Mouse (Mus musculus): ENCODE measurements around the gene Olfr986.
"Not testable (repeated sequence)": the region's sequence is repeated elsewhere in the genome, so short reads cannot be mapped to it uniquely, and the experiment has no call there.

Gene Olfr986

GRCm38 (mm10) chr9:40180620-40181019, at the start of gene Olfr986:
Gene Olfr986 (plus strand): TSS chr9:40180920.
- no peak for DNase-seq

GRCm38 (mm10) chr9:40136987-40137688, 43.6 kb upstream of the Olfr986 start:
- DNase-seq = no peak

GRCm38 (mm10) chr9:40139484-40139883, 41.2 kb upstream of the Olfr986 start:
- no peak for DNase-seq

- DNase-seq = no peak
These were observed 39.2 kb upstream of the Olfr986 start for GRCm38 (mm10) chr9:40141544-40141943.

GRCm38 (mm10) chr9:40155118-40155644, 25.5 kb upstream of the Olfr986 start:
- no peak for DNase-seq

GRCm38 (mm10) chr9:40166446-40166845, 14.3 kb upstream of the Olfr986 start:
- DNase-seq = peak; percentile 14

GRCm38 (mm10) chr9:40177017-40177416, 3.7 kb upstream of the Olfr986 start:
- no peak for DNase-seq

- not testable (repeated sequence) for DNase-seq
These were observed 4.4 kb downstream of the Olfr986 start for GRCm38 (mm10) chr9:40185166-40185565.

- no peak for DNase-seq
These were observed 10.6 kb downstream of the Olfr986 start for GRCm38 (mm10) chr9:40191086-40191876.

- DNase-seq = peak; percentile 95
These were observed 11.6 kb downstream of the Olfr986 start, which contains the start of gene Zfp202 for GRCm38 (mm10) chr9:40192098-40193038. Gene Zfp202 (plus strand): TSS chr9:40192316.

GRCm38 (mm10) chr9:40195981-40196380, 15.3 kb downstream of the Olfr986 start:
- peak; percentile 24 for DNase-seq

GRCm38 (mm10) chr9:40206546-40206950, 25.8 kb downstream of the Olfr986 start:
- no peak for DNase-seq

- DNase-seq = no peak
These were observed 30.0 kb downstream of the Olfr986 start for GRCm38 (mm10) chr9:40210744-40211143.

- no peak for DNase-seq
These were observed 33.3 kb downstream of the Olfr986 start for GRCm38 (mm10) chr9:40214058-40214457.

- DNase-seq = no peak
These were observed 35.9 kb downstream of the Olfr986 start for GRCm38 (mm10) chr9:40216651-40217050.

GRCm38 (mm10) chr9:40224289-40224688, 43.6 kb downstream of the Olfr986 start:
- no peak for DNase-seq

GRCm38 (mm10) chr9:40227874-40228789, 47.4 kb downstream of the Olfr986 start:
- DNase-seq = peak; percentile 62

- DNase-seq = no peak
These were observed 48.1 kb downstream of the Olfr986 start for GRCm38 (mm10) chr9:40228804-40229331.

GRCm38 (mm10) chr9:40229479-40229878, 48.8 kb downstream of the Olfr986 start:
- no peak for DNase-seq

- DNase-seq = no peak
These were observed 50.3 kb downstream of the Olfr986 start for GRCm38 (mm10) chr9:40231019-40231418.

All from lung, postnatal 10 days (tissue).